Mouse (Mus musculus) spleen, adult 2 months (tissue): Measurements from ENCODE around the gene Fbxw18.

ENCODE experiments used
- CTCF ChIP-seq: fragments of 200-500 bp; IDR thresholded peaks from 2 replicates; pipeline ENCODE4 v1.5.1; 2011; ENCODE audit warnings: mild to moderate bottlenecking, inconsistent platforms; ENCODE audit not compliant: insufficient read depth, insufficient read length, insufficient replicate concordance; ENCODE audit errors: extremely low read depth
- POLR2A ChIP-seq: fragments of 200-500 bp; IDR thresholded peaks from 2 replicates; pipeline ENCODE4 v1.6.1; 2011; ENCODE audit warnings: low read depth, low read length, inconsistent platforms

DNA sequence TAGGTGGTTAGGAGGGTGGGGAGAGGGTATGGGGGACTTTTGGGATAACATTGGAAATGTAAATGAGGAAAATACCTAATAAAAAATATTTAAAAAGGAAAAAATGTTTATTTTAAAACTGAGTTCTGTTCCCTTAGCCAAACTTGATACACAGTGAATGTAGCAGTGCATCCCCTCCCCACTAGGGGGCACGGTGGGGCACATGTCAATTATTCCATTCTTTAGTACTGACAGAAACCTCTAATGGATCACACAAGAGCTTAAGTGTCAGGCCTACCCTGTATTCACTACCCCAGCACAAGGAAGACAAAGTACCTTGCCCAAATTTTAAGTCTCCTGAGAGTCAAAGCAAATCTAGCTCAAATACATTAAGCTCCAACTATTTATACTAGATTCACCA, 17.2 kb downstream of the Fbxw18 start:
- peak; percentile 20; the same call in 1 of the 2 replicates for TF ChIP-seq CTCF
- TF ChIP-seq POLR2A: no peak
